Mouse (Mus musculus) heart, embryonic 11.5 days (tissue): ENCODE data around the gene Tubb3. TPM values are rescaled to one million over a fixed set of nuclear protein-coding genes. Genes with fewer than 3 reads are reported as not detected.

Experiments used
- polyA plus RNA-seq: library from polyadenylated mRNA; unstranded; fragments of >200 nt; fragmentation: Nextera tagmentation; extraction: Ambion mirVana; gene quantifications from 2 replicates; pipeline ENCODE4 v1.2.1, GENCODE M21; 2014

Gene Tubb3
- polyA plus RNA-seq, 1 experiment from 2014 or later: 13.8 TPM

Other genes with a start within 250 kb of the Tubb3 start
- gene Dpep1, start 225.2 kb upstream of the Tubb3 start, polyA plus RNA-seq: 1.0 and 1.3 TPM in 2 replicates
- gene Chmp1a, start 198.7 kb upstream of the Tubb3 start, polyA plus RNA-seq: 63.1 and 74.1 TPM in 2 replicates
- 3.4 and 5.0 TPM in 2 replicates for gene Spata33, start 198.6 kb upstream of the Tubb3 start, polyA plus RNA-seq
- 22.6 and 24.2 TPM in 2 replicates for gene Cdk10, start 186.6 kb upstream of the Tubb3 start, polyA plus RNA-seq
- gene Spata2l, start 175.2 kb upstream of the Tubb3 start, polyA plus RNA-seq: 1.6 TPM in 2 replicates
- gene Zfp276, start 157.2 kb upstream of the Tubb3 start, polyA plus RNA-seq: 11.7 and 12.1 TPM in 2 replicates
- gene Vps9d1, start 157.1 kb upstream of the Tubb3 start, polyA plus RNA-seq: 16.8 and 19.8 TPM in 2 replicates
- gene Fanca, start 92.8 kb upstream of the Tubb3 start, polyA plus RNA-seq: 22.8 and 27.7 TPM in 2 replicates
- gene Spire2, start 78.7 kb upstream of the Tubb3 start, polyA plus RNA-seq: 2.9 and 3.0 TPM in 2 replicates
- 148 and 165 TPM in 2 replicates for gene Tcf25, start 37.7 kb upstream of the Tubb3 start, polyA plus RNA-seq
- 0.06 TPM in 1 of 2 replicates, not detected in the other for gene Mc1r, start 4.3 kb upstream of the Tubb3 start, polyA plus RNA-seq
- 32.2 and 36.1 TPM in 2 replicates for gene Def8, start 12.1 kb downstream of the Tubb3 start, polyA plus RNA-seq
- gene Afg3l1, start 66.5 kb downstream of the Tubb3 start, polyA plus RNA-seq: 29.8 and 32.9 TPM in 2 replicates
- gene Dbndd1, start 104.0 kb downstream of the Tubb3 start, polyA plus RNA-seq: 2.2 and 3.2 TPM in 2 replicates
- 17.8 and 18.5 TPM in 2 replicates for gene Gas8, start 107.4 kb downstream of the Tubb3 start, polyA plus RNA-seq
- 15.9 and 17.3 TPM in 2 replicates for gene Rhou, start 242.5 kb downstream of the Tubb3 start, polyA plus RNA-seq